ENCODE assay signal across 12 mouse cellular contexts in genomic region chr2:28207200-28207750, GRCm38 (mm10). TPM values are rescaled to one million over a fixed set of nuclear protein-coding genes. Genes with fewer than 3 reads are reported as not detected.
A peak's percentile ranks its signal among the peaks of the same experiment; 100 is the strongest.
DNase-seq lines count a peak whose midpoint lies in the region; ATAC-seq and TF ChIP-seq lines count a peak whose summit lies in the region.
"Had no signal": no experiment of that assay in that cellular context is flagged by ENCODE, and none has a peak within 500 bp of the region (broad histone marks: within the 10 kb centered on the region; RNA-seq: fewer than 3 reads in every experiment).

No protein-coding gene starts in this region.

- 10% methylated on average over 3 of the region's 3 CpGs for WGBS in cerebellum, adult 2 months
- WGBS in midbrain, embryonic 12.5 days: 71% methylated on average over 3 of the region's 3 CpGs
- WGBS in midbrain, embryonic 10.5 days: 81% methylated on average over 3 of the region's 3 CpGs
- 77% methylated on average over 3 of the region's 3 CpGs for WGBS in midbrain, embryonic 14.5 days
- 76% methylated on average over 3 of the region's 3 CpGs for WGBS in kidney, adult 2 months

- H3K9ac ChIP-seq in midbrain, embryonic 12.5 days (replicated peaks): no peak overlapping the region
- peak overlapping the region; percentile 23; the same call in 1 of the 2 replicates for H3K9ac ChIP-seq in midbrain, embryonic 14.5 days (replicated peaks; ENCODE audit: low read length)
- H3K9ac ChIP-seq: stomach, embryonic 15.5 days had no signal

- H3K9me3 ChIP-seq in midbrain, embryonic 12.5 days: no peaks in the 10 kb centered on the region
- no peaks in the 10 kb centered on the region for H3K9me3 ChIP-seq in midbrain, embryonic 10.5 days (replicated peaks)
- no peaks in the 10 kb centered on the region for H3K9me3 ChIP-seq in midbrain, embryonic 14.5 days (ENCODE audit: control insufficient read depth, low read length)
- H3K9me3 ChIP-seq: stomach, embryonic 15.5 days had no signal

- no peaks in the 10 kb centered on the region for H3K27me3 ChIP-seq in cerebellum, adult 2 months (ENCODE audit: control insufficient read depth, insufficient read depth, low read length)
- H3K27me3 ChIP-seq in midbrain, embryonic 12.5 days: peaks cover 29% of the 10 kb centered on the region
- peaks cover 28% of the 10 kb centered on the region for H3K27me3 ChIP-seq in midbrain, embryonic 10.5 days (ENCODE audit: low read depth, poor library complexity, severe bottlenecking)
- no peaks in the 10 kb centered on the region for H3K27me3 ChIP-seq in midbrain, embryonic 14.5 days (ENCODE audit: control insufficient read depth, insufficient read depth, low read length)
- no peaks in the 10 kb centered on the region for H3K27me3 ChIP-seq in kidney, adult 2 months (replicated peaks; ENCODE audit: control insufficient read depth, insufficient read depth, low read length)

- TF ChIP-seq CTCF in cerebellum, adult 2 months (IDR thresholded peaks at IDR 0.05; ENCODE audit: borderline replicate concordance, insufficient read depth, low read depth, low read length): no peak
- no peak for TF ChIP-seq CTCF in kidney, adult 2 months (conservative IDR thresholded peaks at IDR 0.05; ENCODE audit: insufficient read depth, insufficient read length, low read depth, low read length)

- ATAC-seq in midbrain, embryonic 12.5 days (ENCODE audit: low FRiP score, low read depth): no peak
- no peak for ATAC-seq in midbrain, embryonic 14.5 days (ENCODE audit: low FRiP score, low TSS enrichment)

- H3K36me3 ChIP-seq in midbrain, embryonic 12.5 days: 0 out of 2 replicates have a peak, but pooled peaks cover 11% of the 10 kb centered on the region
- peaks cover 19% of the 10 kb centered on the region; the same call in 1 of the 2 replicates for H3K36me3 ChIP-seq in midbrain, embryonic 10.5 days
- H3K36me3 ChIP-seq in midbrain, embryonic 14.5 days (ENCODE audit: control insufficient read depth, insufficient read depth, low read length): 0 out of 2 replicates have a peak, but pooled peaks cover 9% of the 10 kb centered on the region
- no peaks in the 10 kb centered on the region for H3K36me3 ChIP-seq in kidney, adult 2 months (ENCODE audit: control insufficient read depth, insufficient read depth, low read length)
- H3K36me3 ChIP-seq: stomach, embryonic 15.5 days had no signal

- no peak for TF ChIP-seq POLR2A in cerebellum, adult 2 months (IDR thresholded peaks at IDR 0.05; ENCODE audit: borderline replicate concordance, insufficient read depth, low read length)
- TF ChIP-seq POLR2A in kidney, adult 2 months (IDR thresholded peaks at IDR 0.05; ENCODE audit: low read depth, low read length): no peak

- DNase-seq in cerebellum, adult 2 months: peak; percentile 44 to 55
- DNase-seq in cerebellum, postnatal 10 days: no peak
- no peak for DNase-seq in midbrain, embryonic 10.5 days (ENCODE audit: low spot score)
- no peak for DNase-seq in midbrain, embryonic 14.5 days
- DNase-seq in heart, postnatal 14 days: no peak
- DNase-seq in frontal cortex, postnatal 25 days (ENCODE audit: low spot score in 2 of 2): no peak
- no peak for DNase-seq in kidney, adult 2 months
- DNase-seq: heart, adult 11 months; kidney, adult 18-20 months; lung, embryonic 14.5 days had no signal

- H3K4me2 ChIP-seq in midbrain, embryonic 12.5 days (replicated peaks): 0 out of 2 replicates have a peak overlapping the region, but pooled peaks have one; percentile 17
- peak overlapping the region; percentile 99 for H3K4me2 ChIP-seq in midbrain, embryonic 14.5 days (ENCODE audit: low read length)

- peak overlapping the region; percentile 70 for H3K27ac ChIP-seq in cerebellum, adult 2 months (ENCODE audit: insufficient read depth, low read length)
- H3K27ac ChIP-seq in midbrain, embryonic 12.5 days (replicated peaks): no peak overlapping the region
- no peak overlapping the region for H3K27ac ChIP-seq in midbrain, embryonic 10.5 days (replicated peaks)
- no peak overlapping the region for H3K27ac ChIP-seq in midbrain, embryonic 14.5 days (replicated peaks; ENCODE audit: low read depth, low read length)
- H3K27ac ChIP-seq in kidney, adult 2 months (ENCODE audit: insufficient read depth, low read depth, low read length): no peak overlapping the region
- H3K27ac ChIP-seq: stomach, embryonic 15.5 days had no signal

- intact Hi-C loops in heart, postnatal 14 days (cut with DNase I): no loop called here

- peaks cover 37% of the 10 kb centered on the region for H3K4me1 ChIP-seq in cerebellum, adult 2 months (ENCODE audit: control insufficient read depth, insufficient read depth, low read length)
- peaks cover 53% of the 10 kb centered on the region for H3K4me1 ChIP-seq in midbrain, embryonic 12.5 days
- H3K4me1 ChIP-seq in midbrain, embryonic 10.5 days: peaks cover 70% of the 10 kb centered on the region
- H3K4me1 ChIP-seq in midbrain, embryonic 14.5 days (ENCODE audit: control insufficient read depth, insufficient read depth, low read length): peaks cover 54% of the 10 kb centered on the region
- H3K4me1 ChIP-seq in kidney, adult 2 months (ENCODE audit: control insufficient read depth, insufficient read depth, low read length): no peaks in the 10 kb centered on the region

- H3K4me3 ChIP-seq in cerebellum, adult 2 months (replicated peaks; ENCODE audit: insufficient read depth, low read depth, low read length): peak overlapping the region; percentile 95
- no peak overlapping the region for H3K4me3 ChIP-seq in midbrain, embryonic 12.5 days
- H3K4me3 ChIP-seq in midbrain, embryonic 10.5 days: no peak overlapping the region
- 0 out of 2 replicates have a peak overlapping the region, but pooled peaks have one; percentile 1 for H3K4me3 ChIP-seq in midbrain, embryonic 14.5 days (replicated peaks; ENCODE audit: low read depth, low read length)
- no peak overlapping the region for H3K4me3 ChIP-seq in kidney, adult 2 months (ENCODE audit: insufficient read depth, low read depth, low read length)

RNA-seq across cellular contexts. Expression of gene Olfm1, which starts 14.5 kb away (rescaled TPM):
- polyA plus RNA-seq in cerebellum, adult 2 months (2012; rRNA removed): 567 and 588 TPM in 2 replicates
- 105 and 125 TPM in 2 replicates for polyA plus RNA-seq in midbrain, embryonic 12.5 days (2016; fragmentation: Nextera tagmentation; extraction: Ambion mirVana)
- 27.8 and 42.4 TPM in 2 replicates for polyA plus RNA-seq in midbrain, embryonic 10.5 days (2016; fragmentation: Nextera tagmentation; extraction: Ambion mirVana)
- polyA plus RNA-seq in midbrain, embryonic 14.5 days (2014; fragmentation: Nextera tagmentation; extraction: Ambion mirVana): 295 and 301 TPM in 2 replicates
- 1 to 10 TPM; 7.3 to 9.5 TPM for total RNA-seq in heart, postnatal 14 days (2021)
- polyA plus RNA-seq in kidney, adult 2 months (2012; rRNA removed): 32.5 and 33.5 TPM in 2 replicates

Comparison
In these comparisons a context has a peak if more than half of its experiments do, and no peak if none do; other contexts are left out.
1. DNase-seq: peak in cerebellum, adult 2 months (2 of 2); none in cerebellum, postnatal 10 days (0 of 2), midbrain, embryonic 10.5 days (single experiment), midbrain, embryonic 14.5 days (single experiment), heart, postnatal 14 days (0 of 2), frontal cortex, postnatal 25 days (0 of 2) and kidney, adult 2 months (single experiment).
2. H3K4me3 ChIP-seq: peak in cerebellum, adult 2 months (single experiment) and midbrain, embryonic 14.5 days (single experiment); none in midbrain, embryonic 12.5 days (single experiment), midbrain, embryonic 10.5 days (single experiment) and kidney, adult 2 months (single experiment).